Mouse (Mus musculus) cerebellum, postnatal 4 days (tissue): ENCODE measurements around the gene Cracr2b.

ENCODE experiments used
- DNase-seq, 2 experiments: peaks; one replicate each; pipeline ENCODE4 v3.0.0; 2022; ENCODE audit warnings: low spot score in 2 of 2, mixed read lengths in 1 of 2

Cracr2b gene

GRCm38 (mm10) chr7:141486239-141486638, 25.3 kb downstream of the Cracr2b start:
- DNase-seq = no peak

GRCm38 (mm10) chr7:141487141-141487540, 26.2 kb downstream of the Cracr2b start:
- no peak for DNase-seq

- no peak for DNase-seq
These were observed 30.3 kb downstream of the Cracr2b start for GRCm38 (mm10) chr7:141491151-141491550.

GRCm38 (mm10) chr7:141492738-141493137, 31.8 kb downstream of the Cracr2b start:
- DNase-seq = no peak

GRCm38 (mm10) chr7:141493729-141494128, 32.8 kb downstream of the Cracr2b start:
- DNase-seq = no peak

- DNase-seq = no peak
These were observed 34.5 kb downstream of the Cracr2b start for GRCm38 (mm10) chr7:141495379-141495778.

- no peak for DNase-seq
These were observed 35.0 kb downstream of the Cracr2b start for GRCm38 (mm10) chr7:141495940-141496339.

- no peak for DNase-seq
These were observed 36.7 kb downstream of the Cracr2b start for GRCm38 (mm10) chr7:141497600-141497999.

- peak in 1 of 2 experiments; percentile 49 for DNase-seq
These were observed 41.1 kb downstream of the Cracr2b start for GRCm38 (mm10) chr7:141501820-141502555.

GRCm38 (mm10) chr7:141502556-141502905, 41.6 kb downstream of the Cracr2b start:
- peak in 1 of 2 experiments; percentile 44 for DNase-seq

GRCm38 (mm10) chr7:141506278-141506677, 45.4 kb downstream of the Cracr2b start:
- no peak for DNase-seq

- DNase-seq = no peak
These were observed 47.3 kb downstream of the Cracr2b start for GRCm38 (mm10) chr7:141508160-141508559.

- no peak for DNase-seq
These were observed 49.3 kb downstream of the Cracr2b start for GRCm38 (mm10) chr7:141510196-141510595.

- DNase-seq = no peak
These were observed 49.8 kb downstream of the Cracr2b start for GRCm38 (mm10) chr7:141510681-141511191.
